Mouse (Mus musculus) lung, adult 10 weeks (tissue): ENCODE data around the gene Gm3278. TPM values are rescaled to one million over a fixed set of nuclear protein-coding genes. Genes with fewer than 3 reads are reported as not detected.

Experiments
- polyA plus RNA-seq: library from polyadenylated mRNA; stranded (reverse); fragments of 350-450 nt; fragmentation: Illumina TruSeq; extraction: RNeasy Lipid Tissue Mini Kit (QIAGEN cat#74804); gene quantifications from one replicate; pipeline ENCODE4 v1.2.3, GENCODE M21; 2014; ENCODE audit warnings: low read depth, low replicate concordance; ENCODE audit not compliant: insufficient read depth

Gene Gm3278
- not detected for polyA plus RNA-seq

GRCm38 (mm10) chr14:4892116-4892515, at the start of gene Gm3278:
TSS of gene Gm3278 (plus strand) at chr14:4892416.

GRCm38 (mm10) chr14:4855299-4855980, 36.8 kb upstream of the Gm3278 start, which contains the start of gene Gm3264:
TSS of gene Gm3264 (plus strand) at chr14:4855576.

Other genes starting within 250 kb of the Gm3278 start
- not detected for gene Gm3239, start 228.2 kb upstream of the Gm3278 start, polyA plus RNA-seq
- gene Gm7876, start 183.2 kb upstream of the Gm3278 start, polyA plus RNA-seq, result not detected
- gene Gm3252, start 165.6 kb upstream of the Gm3278 start, polyA plus RNA-seq, result not detected
- gene Gm9602, start 116.1 kb upstream of the Gm3278 start, polyA plus RNA-seq, result not detected
- not detected for gene Gm3269, start 54.3 kb upstream of the Gm3278 start, polyA plus RNA-seq
- gene Gm3264, start 36.8 kb upstream of the Gm3278 start, polyA plus RNA-seq, result not detected
- not detected for gene Gm8297, start 91.5 kb downstream of the Gm3278 start, polyA plus RNA-seq
- not detected for gene Gm3298, start 123.5 kb downstream of the Gm3278 start, polyA plus RNA-seq
- gene 4930555G01Rik, start 158.2 kb downstream of the Gm3278 start, polyA plus RNA-seq, result not detected
- not detected for gene Gm8281, start 178.6 kb downstream of the Gm3278 start, polyA plus RNA-seq
- gene Gm8279, start 239.1 kb downstream of the Gm3278 start, polyA plus RNA-seq, result not detected